Mouse (Mus musculus) kidney, embryonic 15.5 days (tissue): ENCODE measurements around the gene Olfr883. TPM values are rescaled to one million over a fixed set of nuclear protein-coding genes. Genes with fewer than 3 reads are reported as not detected.

ENCODE experiments used
- ATAC-seq: fragments of 200-750 bp; cut with Nextera tagmentation; replicated peaks from 2 replicates; pipeline ENCODE4 v1.8.0; 2017; ENCODE audit warnings: moderate TSS enrichment; ENCODE audit not compliant: low FRiP score
- H3K27ac ChIP-seq: fragments of 300-500 bp; sonication (generic); 2 replicates; pipeline ENCODE4 v1.5.1; 2015; ENCODE audit warnings: mild to moderate bottlenecking, inconsistent platforms
- H3K27me3 ChIP-seq: fragments of 300-500 bp; sonication (generic); 2 replicates; pipeline ENCODE4 v1.6.1; 2015; ENCODE audit warnings: inconsistent platforms
- H3K36me3 ChIP-seq: fragments of 300-500 bp; sonication (generic); 2 replicates; pipeline ENCODE4 v1.6.1; 2015; ENCODE audit warnings: inconsistent platforms
- H3K4me1 ChIP-seq: fragments of 300-500 bp; sonication (generic); 2 replicates; pipeline ENCODE4 v1.6.1; 2015; ENCODE audit warnings: inconsistent platforms
- H3K4me2 ChIP-seq: fragments of 300-500 bp; sonication (generic); 2 replicates; pipeline ENCODE4 v1.6.1; 2015; ENCODE audit warnings: moderate library complexity, mild to moderate bottlenecking, inconsistent platforms
- H3K4me3 ChIP-seq: fragments of 300-500 bp; sonication (generic); replicated peaks from 2 replicates; pipeline ENCODE4 v1.5.1; 2015; ENCODE audit warnings: mild to moderate bottlenecking, inconsistent platforms
- H3K9ac ChIP-seq: fragments of 300-500 bp; sonication (generic); 2 replicates; pipeline ENCODE4 v1.6.1; 2015; ENCODE audit warnings: mild to moderate bottlenecking, inconsistent platforms
- H3K9me3 ChIP-seq: fragments of 300-500 bp; sonication (generic); replicated peaks from 2 replicates; pipeline ENCODE4 v1.6.1; 2016; ENCODE audit warnings: inconsistent platforms
- WGBS: fragments of 180-500 bp; shearing (Covaris S2); methylation state at CpG from one replicate; pipeline ENCODE4 v1.1.7; 2015; ENCODE audit warnings: mixed read lengths; 5-methylcytosine and 5-hydroxymethylcytosine counted together
- polyA plus RNA-seq: library from polyadenylated mRNA; unstranded; fragments of >200 nt; fragmentation: Nextera tagmentation; extraction: Ambion mirVana; gene quantifications from 2 replicates; pipeline ENCODE4 v1.2.1, GENCODE M21; 2015

Olfr883 gene
- not detected in 2 replicates for polyA plus RNA-seq

GRCm38 (mm10) chr9:38025508-38025907 is at the start of gene Olfr883:
Olfr883 (plus strand) TSS chr9:38025808.
- no peak within 1 kb of the TSS for H3K4me2 ChIP-seq
- H3K9ac ChIP-seq = no peak within 1 kb of the TSS
- H3K36me3 ChIP-seq = no peaks in the 10 kb centered on the region
- no peak within 1 kb of the TSS for H3K4me3 ChIP-seq
- H3K4me1 ChIP-seq = no peaks in the 10 kb centered on the region
- no peak within 1 kb of the TSS for H3K27ac ChIP-seq
- no peaks in the 10 kb centered on the region for H3K9me3 ChIP-seq
- H3K27me3 ChIP-seq = no peaks in the 10 kb centered on the region
- WGBS = 87% methylated on average over 1 of the region's 1 CpGs
- no peak for ATAC-seq

GRCm38 (mm10) chr9:37991525-37991924 is 34.1 kb upstream of the Olfr883 start, which contains the start of gene Olfr881:
Olfr881 (plus strand) TSS chr9:37991825.
- Histone ChIP-seq H3K4me2 (no peak within 1 kb of the TSS), H3K36me3 (no peaks in the 10 kb centered on the region), H3K27me3 (no peaks in the 10 kb centered on the region), H3K4me3 (no peak within 1 kb of the TSS), H3K27ac (no peak within 1 kb of the TSS), H3K4me1 (no peaks in the 10 kb centered on the region), H3K9ac (no peak within 1 kb of the TSS), H3K9me3 (no peaks in the 10 kb centered on the region)
- ATAC-seq = no peak

GRCm38 (mm10) chr9:37998581-37999204 is 26.9 kb upstream of the Olfr883 start:
- ATAC-seq = no peak
- WGBS = 34% methylated on average over 2 of the region's 2 CpGs
- no peak overlapping the region for H3K27ac ChIP-seq
- no peaks in the 10 kb centered on the region for H3K9me3 ChIP-seq
- H3K4me2 ChIP-seq = no peak overlapping the region
- no peaks in the 10 kb centered on the region for H3K4me1 ChIP-seq
- H3K27me3 ChIP-seq = no peaks in the 10 kb centered on the region
- H3K9ac ChIP-seq = no peak overlapping the region
- no peak overlapping the region for H3K4me3 ChIP-seq
- H3K36me3 ChIP-seq = no peaks in the 10 kb centered on the region

GRCm38 (mm10) chr9:38000021-38000420 is 25.6 kb upstream of the Olfr883 start:
- Histone ChIP-seq H3K9me3 (no peaks in the 10 kb centered on the region), H3K4me1 (no peaks in the 10 kb centered on the region), H3K36me3 (no peaks in the 10 kb centered on the region), H3K4me2 (no peak overlapping the region), H3K27ac (no peak overlapping the region), H3K4me3 (no peak overlapping the region), H3K9ac (no peak overlapping the region), H3K27me3 (no peaks in the 10 kb centered on the region)
- 63% methylated on average over 1 of the region's 1 CpGs for WGBS
- no peak for ATAC-seq

- ATAC-seq = no peak
- Histone ChIP-seq H3K36me3 (no peaks in the 10 kb centered on the region), H3K27ac (no peak within 1 kb of the TSS), H3K27me3 (no peaks in the 10 kb centered on the region), H3K4me3 (no peak within 1 kb of the TSS), H3K4me2 (no peak within 1 kb of the TSS), H3K4me1 (no peaks in the 10 kb centered on the region), H3K9me3 (no peaks in the 10 kb centered on the region), H3K9ac (no peak within 1 kb of the TSS)
- 76% methylated on average over 1 of the region's 1 CpGs for WGBS
Measured at GRCm38 (mm10) chr9:38046255-38046654, 20.6 kb downstream of the Olfr883 start, which contains the start of gene Olfr884. Olfr884 (plus strand) TSS chr9:38046555.

GRCm38 (mm10) chr9:38061022-38061421 is 35.4 kb downstream of the Olfr883 start, which contains the start of gene Olfr885:
Olfr885 (plus strand) TSS chr9:38061322.
- Histone ChIP-seq H3K9ac (no peak within 1 kb of the TSS), H3K4me2 (no peak within 1 kb of the TSS), H3K4me3 (no peak within 1 kb of the TSS), H3K36me3 (no peaks in the 10 kb centered on the region), H3K9me3 (no peaks in the 10 kb centered on the region), H3K27me3 (no peaks in the 10 kb centered on the region), H3K27ac (no peak within 1 kb of the TSS), H3K4me1 (no peaks in the 10 kb centered on the region)
- ATAC-seq = no peak
- 90% methylated on average over 3 of the region's 3 CpGs for whole genome bisulfite sequencing

Other genes with a start within 250 kb of the Olfr883 start
- not detected in 2 replicates for gene Olfr876, start 222.8 kb upstream of the Olfr883 start, polyA plus RNA-seq
- not detected in 2 replicates for gene Olfr877, start 171.5 kb upstream of the Olfr883 start, polyA plus RNA-seq
- not detected in 2 replicates for gene Olfr145, start 129.1 kb upstream of the Olfr883 start, polyA plus RNA-seq
- gene Olfr878, start 108.0 kb upstream of the Olfr883 start, polyA plus RNA-seq = not detected in 2 replicates
- not detected in 2 replicates for gene Olfr881, start 34.0 kb upstream of the Olfr883 start, polyA plus RNA-seq
- not detected in 2 replicates for gene Olfr884, start 20.7 kb downstream of the Olfr883 start, polyA plus RNA-seq
- gene Olfr885, start 35.5 kb downstream of the Olfr883 start, polyA plus RNA-seq = not detected in 2 replicates
- not detected in 2 replicates for gene Olfr887, start 58.3 kb downstream of the Olfr883 start, polyA plus RNA-seq
- not detected in 2 replicates for gene Olfr888, start 82.3 kb downstream of the Olfr883 start, polyA plus RNA-seq
- 0.06 and 0.08 TPM in 2 replicates for gene Olfr889, start 89.4 kb downstream of the Olfr883 start, polyA plus RNA-seq
- gene Olfr890, start 116.7 kb downstream of the Olfr883 start, polyA plus RNA-seq = not detected in 2 replicates
- gene Olfr891, start 155.0 kb downstream of the Olfr883 start, polyA plus RNA-seq = not detected in 2 replicates
- not detected in 2 replicates for gene Olfr893, start 182.6 kb downstream of the Olfr883 start, polyA plus RNA-seq
- not detected in 2 replicates for gene Olfr894, start 192.2 kb downstream of the Olfr883 start, polyA plus RNA-seq
- gene Olfr143, start 227.0 kb downstream of the Olfr883 start, polyA plus RNA-seq = not detected in 2 replicates
- gene Olfr895, start 242.0 kb downstream of the Olfr883 start, polyA plus RNA-seq = not detected in 2 replicates